Mouse (Mus musculus): ENCODE measurements around the gene Manbal. TPM values are rescaled to one million over a fixed set of nuclear protein-coding genes. Genes with fewer than 3 reads are reported as not detected.

Gene Manbal
- 21.3 TPM for polyA plus RNA-seq (2015; fragmentation: Illumina TruSeq; extraction: RNeasy Lipid Tissue Mini Kit (QIAGEN cat#74804); ENCODE audit: insufficient read depth, low replicate concordance)

GRCm38 (mm10) chr2:157367184-157367893 is at the start of gene Manbal:
Gene Manbal (plus strand): TSS chr2:157367594.

GRCm38 (mm10) chr2:157347361-157348159 is 19.8 kb upstream of the Manbal start, which contains the start of gene Ghrh:
Gene Ghrh (minus strand): TSS chr2:157347506.

GRCm38 (mm10) chr2:157418206-157418605 is 50.8 kb downstream of the Manbal start, which contains the start of gene Src:
Gene Src (plus strand): TSS chr2:157418444.

Other genes with a start within 250 kb of the Manbal start
- gene Samhd1, start 232.3 kb upstream of the Manbal start, polyA plus RNA-seq (2015; fragmentation: Illumina TruSeq; extraction: RNeasy Lipid Tissue Mini Kit (QIAGEN cat#74804); ENCODE audit: insufficient read depth, low replicate concordance): 718 TPM
- gene Rbl1, start 163.1 kb upstream of the Manbal start, polyA plus RNA-seq (2015; fragmentation: Illumina TruSeq; extraction: RNeasy Lipid Tissue Mini Kit (QIAGEN cat#74804); ENCODE audit: insufficient read depth, low replicate concordance): 31.9 TPM
- 125 TPM for gene Rpn2, start 88.6 kb upstream of the Manbal start, polyA plus RNA-seq (2015; fragmentation: Illumina TruSeq; extraction: RNeasy Lipid Tissue Mini Kit (QIAGEN cat#74804); ENCODE audit: insufficient read depth, low replicate concordance)
- gene Mroh8, start 88.0 kb upstream of the Manbal start, polyA plus RNA-seq (2015; fragmentation: Illumina TruSeq; extraction: RNeasy Lipid Tissue Mini Kit (QIAGEN cat#74804); ENCODE audit: insufficient read depth, low replicate concordance): 0.23 TPM
- not detected for gene Ghrh, start 20.1 kb upstream of the Manbal start, polyA plus RNA-seq (2015; fragmentation: Illumina TruSeq; extraction: RNeasy Lipid Tissue Mini Kit (QIAGEN cat#74804); ENCODE audit: insufficient read depth, low replicate concordance)
- gene Src, start 50.9 kb downstream of the Manbal start, polyA plus RNA-seq (2015; fragmentation: Illumina TruSeq; extraction: RNeasy Lipid Tissue Mini Kit (QIAGEN cat#74804); ENCODE audit: insufficient read depth, low replicate concordance): 3.8 TPM
- gene Nnat, start 192.5 kb downstream of the Manbal start, polyA plus RNA-seq (2015; fragmentation: Illumina TruSeq; extraction: RNeasy Lipid Tissue Mini Kit (QIAGEN cat#74804); ENCODE audit: insufficient read depth, low replicate concordance): 2.2 TPM
- 28.9 TPM for gene Blcap, start 203.7 kb downstream of the Manbal start, polyA plus RNA-seq (2015; fragmentation: Illumina TruSeq; extraction: RNeasy Lipid Tissue Mini Kit (QIAGEN cat#74804); ENCODE audit: insufficient read depth, low replicate concordance)

Measured in spleen, adult 10 weeks (tissue).